Mouse (Mus musculus) liver, postnatal 0 days (tissue): ENCODE results near the gene Plxdc2. TPM values are rescaled to one million over a fixed set of nuclear protein-coding genes. Genes with fewer than 3 reads are reported as not detected.

Source experiments
- ATAC-seq: fragments of 200-750 bp; cut with Nextera tagmentation; 2 replicates; pipeline ENCODE4 v1.8.0; 2017; ENCODE audit warnings: mild to moderate bottlenecking, moderate library complexity
- DNase-seq: peaks from one replicate; pipeline ENCODE4 v3.0.0-alpha.2; 2016
- H3K27ac ChIP-seq: fragments of 300-500 bp; sonication (generic); 2 replicates; pipeline ENCODE4 v1.5.1; 2014; ENCODE audit warnings: antibody characterized with exemption, moderate library complexity, mild to moderate bottlenecking, low read depth
- H3K27me3 ChIP-seq: fragments of 300-500 bp; sonication (generic); 2 replicates; pipeline ENCODE4 v1.6.1; 2014; ENCODE audit warnings: low read length, control low read depth, mixed read lengths; ENCODE audit not compliant: insufficient read depth
- H3K36me3 ChIP-seq: fragments of 300-500 bp; sonication (generic); replicated peaks from 2 replicates; pipeline ENCODE4 v1.6.1; 2014; ENCODE audit warnings: mild to moderate bottlenecking, control low read depth, low read length, moderate library complexity, mixed read lengths; ENCODE audit not compliant: insufficient read depth
- H3K4me1 ChIP-seq: fragments of 300-500 bp; sonication (generic); 2 replicates; pipeline ENCODE4 v1.6.1; 2014; ENCODE audit warnings: antibody characterized with exemption, mild to moderate bottlenecking, control low read depth; ENCODE audit not compliant: insufficient read depth
- H3K4me2 ChIP-seq: fragments of 300-500 bp; sonication (generic); 2 replicates; pipeline ENCODE4 v1.6.1; 2014; ENCODE audit warnings: low read depth, mild to moderate bottlenecking, low read length, moderate library complexity, mixed read lengths
- H3K4me3 ChIP-seq: fragments of 300-500 bp; sonication (generic); 2 replicates; pipeline ENCODE4 v1.5.1; 2014; ENCODE audit warnings: low read depth, low read length
- H3K9ac ChIP-seq: fragments of 300-500 bp; sonication (generic); replicated peaks from 2 replicates; pipeline ENCODE4 v1.6.1; 2014; ENCODE audit warnings: mild to moderate bottlenecking, moderate library complexity
- H3K9me3 ChIP-seq: fragments of 300-500 bp; sonication (generic); 2 replicates; pipeline ENCODE4 v1.6.1; 2016; ENCODE audit warnings: mild to moderate bottlenecking, control low read depth, low read length, mixed read lengths
- CTCF ChIP-seq: sonication (generic); IDR thresholded peaks from 2 replicates; pipeline ENCODE4 v1.5.1; 2016; ENCODE audit warnings: antibody characterized with exemption, low read depth
- EP300 ChIP-seq: IDR thresholded peaks from 2 replicates; pipeline ENCODE4 v1.6.1; 2016; ENCODE audit warnings: antibody characterized with exemption, low read depth, mild to moderate bottlenecking
- WGBS: fragments of 180-500 bp; shearing (Covaris S2); extraction: QIAGEN DNeasy Blood & Tissue Kit; methylation state at CpG from one replicate; pipeline ENCODE4 v1.1.7; 2014; ENCODE audit not compliant: insufficient replicate concordance; 5-methylcytosine and 5-hydroxymethylcytosine counted together
- polyA plus RNA-seq: library from polyadenylated mRNA; unstranded; fragments of >200 nt; fragmentation: Nextera tagmentation; extraction: Ambion mirVana; gene quantifications from 2 replicates; pipeline ENCODE4 v1.2.1, GENCODE M21; 2015

Plxdc2 gene
- polyA plus RNA-seq, 1 experiment from 2014 or later: 0.81 TPM

- TF ChIP-seq EP300: no peak
- no peak for TF ChIP-seq CTCF
- ATAC-seq: no peak
- H3K4me3 ChIP-seq: no peak overlapping the region
- no peak overlapping the region for H3K9ac ChIP-seq
- 82% methylated on average over 7 of the region's 7 CpGs for WGBS
- H3K27ac ChIP-seq: no peak overlapping the region
- H3K4me2 ChIP-seq: no peak overlapping the region
- no peaks in the 10 kb centered on the region for H3K27me3 ChIP-seq
- no peaks in the 10 kb centered on the region for H3K9me3 ChIP-seq
- H3K36me3 ChIP-seq: no peaks in the 10 kb centered on the region
- no peak for DNase-seq
- H3K4me1 ChIP-seq: no peaks in the 10 kb centered on the region
Observed at GRCm38 (mm10) chr2:16450838-16451665, 94.9 kb downstream of the Plxdc2 start.

- ATAC-seq (no peak), DNase-seq (no peak)
- WGBS: 90% methylated on average over 4 of the region's 4 CpGs
- no peaks in the 10 kb centered on the region for H3K9me3 ChIP-seq
- H3K9ac ChIP-seq: no peak overlapping the region
- TF ChIP-seq CTCF (no peak), EP300 (no peak)
- no peak overlapping the region for H3K4me2 ChIP-seq
- no peak overlapping the region for H3K4me3 ChIP-seq
- no peaks in the 10 kb centered on the region for H3K27me3 ChIP-seq
- no peaks in the 10 kb centered on the region for H3K4me1 ChIP-seq
- no peak overlapping the region for H3K27ac ChIP-seq
- no peaks in the 10 kb centered on the region for H3K36me3 ChIP-seq
Observed at GRCm38 (mm10) chr2:16451666-16452009, 95.5 kb downstream of the Plxdc2 start.

GRCm38 (mm10) chr2:16452080-16452479, 96.0 kb downstream of the Plxdc2 start:
- no peaks in the 10 kb centered on the region for H3K4me1 ChIP-seq
- no peak overlapping the region for H3K27ac ChIP-seq
- no peaks in the 10 kb centered on the region for H3K9me3 ChIP-seq
- no peaks in the 10 kb centered on the region for H3K27me3 ChIP-seq
- TF ChIP-seq CTCF (peak; percentile 68), EP300 (no peak)
- DNase-seq (peak; percentile 15), ATAC-seq (no peak)
- H3K9ac ChIP-seq: no peak overlapping the region
- no peak overlapping the region for H3K4me2 ChIP-seq
- WGBS: 87% methylated on average over 3 of the region's 3 CpGs
- no peak overlapping the region for H3K4me3 ChIP-seq
- no peaks in the 10 kb centered on the region for H3K36me3 ChIP-seq

GRCm38 (mm10) chr2:16456264-16456780, 100.2 kb downstream of the Plxdc2 start:
- no peaks in the 10 kb centered on the region for H3K9me3 ChIP-seq
- H3K4me1 ChIP-seq: no peaks in the 10 kb centered on the region
- no peaks in the 10 kb centered on the region for H3K27me3 ChIP-seq
- no peak for DNase-seq
- no peak overlapping the region for H3K27ac ChIP-seq
- WGBS: 77% methylated on average over 1 of the region's 1 CpGs
- H3K9ac ChIP-seq: no peak overlapping the region
- no peak overlapping the region for H3K4me2 ChIP-seq
- TF ChIP-seq CTCF (no peak), EP300 (no peak)
- no peak overlapping the region for H3K4me3 ChIP-seq
- ATAC-seq: no peak
- no peaks in the 10 kb centered on the region for H3K36me3 ChIP-seq

- TF ChIP-seq CTCF (no peak), EP300 (no peak)
- Histone ChIP-seq H3K36me3 (no peaks in the 10 kb centered on the region), H3K9ac (no peak overlapping the region), H3K27ac (no peak overlapping the region), H3K4me3 (no peak overlapping the region), H3K4me1 (no peaks in the 10 kb centered on the region), H3K9me3 (no peaks in the 10 kb centered on the region), H3K4me2 (no peak overlapping the region), H3K27me3 (no peaks in the 10 kb centered on the region)
- 43% methylated on average over 1 of the region's 1 CpGs for WGBS
- ATAC-seq: no peak
- DNase-seq: no peak
Observed at GRCm38 (mm10) chr2:16459490-16459889, 103.4 kb downstream of the Plxdc2 start.

GRCm38 (mm10) chr2:16470099-16470498, 114.0 kb downstream of the Plxdc2 start:
- 71% methylated on average over 3 of the region's 3 CpGs for WGBS
- Histone ChIP-seq H3K4me1 (no peaks in the 10 kb centered on the region), H3K4me3 (no peak overlapping the region), H3K27ac (no peak overlapping the region), H3K4me2 (no peak overlapping the region), H3K9me3 (no peaks in the 10 kb centered on the region), H3K36me3 (no peaks in the 10 kb centered on the region), H3K27me3 (no peaks in the 10 kb centered on the region), H3K9ac (no peak overlapping the region)
- TF ChIP-seq CTCF: no peak
- no peak for TF ChIP-seq EP300
- no peak for DNase-seq
- ATAC-seq: no peak
